Mouse (Mus musculus): Measurements from ENCODE around the gene Olfr1029.
"Not testable (repeated sequence)": the region's sequence is repeated elsewhere in the genome, so short reads cannot be mapped to it uniquely, and the experiment has no call there.

The Olfr1029 gene

DNA sequence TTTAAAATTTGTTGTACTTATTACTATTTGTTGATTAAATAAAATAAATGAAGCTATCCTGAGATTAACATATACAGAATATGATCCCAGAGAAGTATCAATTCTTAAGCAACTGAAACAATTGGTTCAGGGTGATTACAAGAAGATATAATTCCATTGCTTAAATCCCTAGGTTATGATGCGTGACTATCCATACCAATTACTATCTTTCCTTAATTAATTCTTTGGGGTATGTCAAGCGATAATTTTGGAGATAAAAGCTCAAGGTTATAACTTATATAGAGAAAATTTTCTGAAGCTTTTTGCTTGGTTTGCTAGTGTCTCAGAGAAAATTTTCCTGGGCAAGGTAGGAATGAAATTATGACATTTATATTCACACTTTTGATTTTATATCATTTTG is at the start of gene Olfr1029:
Olfr1029 (plus strand) TSS at position 301 of the 400 bp plus-strand sequence.
- DNase-seq (ENCODE audit: low read depth in 1 of 2, low spot score in 2 of 2), result no peak

DNA sequence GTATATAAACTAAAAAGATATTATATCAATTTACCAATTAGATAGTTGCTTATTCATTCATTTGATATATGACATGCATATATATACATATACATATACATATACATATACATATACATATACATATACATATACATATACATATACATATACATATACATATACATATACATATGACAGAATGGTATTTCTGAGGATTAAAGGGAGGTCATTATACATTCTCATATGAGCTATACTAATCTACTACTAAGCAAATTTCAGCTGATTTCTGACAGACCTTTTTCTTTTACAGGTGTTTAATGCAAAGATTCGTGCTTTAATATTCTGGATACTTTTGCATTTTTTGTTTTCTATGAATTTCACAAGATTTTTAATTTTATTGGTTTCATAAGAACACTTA is 23.6 kb upstream of the Olfr1029 start, which contains the start of gene Olfr1028:
Olfr1028 (plus strand) TSS at position 301 of the 400 bp plus-strand sequence.
- DNase-seq (ENCODE audit: low read depth in 1 of 2, low spot score in 2 of 2), result no peak

DNA sequence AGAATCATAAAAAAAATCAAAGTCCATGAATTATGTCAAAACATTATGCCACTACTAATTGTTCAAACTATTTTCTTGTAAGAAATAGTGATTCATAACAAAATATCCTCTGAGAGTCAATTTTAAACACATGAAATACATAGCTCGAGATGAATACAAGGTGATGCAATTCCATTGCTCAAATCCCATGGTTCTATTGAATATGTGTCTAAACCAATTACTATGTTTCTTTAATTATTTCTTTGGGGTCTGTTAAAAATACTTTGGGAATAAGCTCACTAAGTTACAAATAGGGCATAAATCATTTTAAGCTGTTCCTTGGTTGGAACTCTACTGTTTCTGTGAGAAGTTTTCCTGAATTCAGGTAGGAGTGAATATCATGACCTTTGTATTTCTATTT is 5.3 kb downstream of the Olfr1029 start, which contains the start of gene Olfr1030:
Olfr1030 (plus strand) TSS at position 301 of the 400 bp plus-strand sequence.
- no peak for DNase-seq (ENCODE audit: low read depth in 1 of 2, low spot score in 2 of 2)

DNA sequence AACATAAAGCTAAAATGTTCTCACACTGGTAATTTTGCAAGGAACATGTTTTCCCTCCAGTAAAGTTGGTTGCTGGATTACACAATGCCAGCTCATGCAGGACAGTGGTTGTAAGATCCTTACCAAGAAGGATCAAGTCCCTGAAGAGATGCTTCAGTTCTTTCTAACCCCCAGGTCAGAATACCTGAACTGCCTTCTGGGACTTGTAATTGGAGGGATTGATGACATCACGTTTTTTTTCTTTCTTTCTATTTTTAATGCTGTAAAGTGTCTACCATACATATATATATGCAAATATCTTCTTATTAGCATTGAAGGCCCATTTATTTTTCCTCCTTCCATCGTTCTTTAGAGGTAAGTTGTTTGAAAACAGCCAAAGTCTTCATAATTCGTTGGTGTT is 16.3 kb downstream of the Olfr1029 start, which contains the start of gene Olfr1031:
Olfr1031 (plus strand) TSS at position 301 of the 400 bp plus-strand sequence.
- DNase-seq (ENCODE audit: low read depth in 1 of 2, low spot score in 2 of 2), result no peak

DNA sequence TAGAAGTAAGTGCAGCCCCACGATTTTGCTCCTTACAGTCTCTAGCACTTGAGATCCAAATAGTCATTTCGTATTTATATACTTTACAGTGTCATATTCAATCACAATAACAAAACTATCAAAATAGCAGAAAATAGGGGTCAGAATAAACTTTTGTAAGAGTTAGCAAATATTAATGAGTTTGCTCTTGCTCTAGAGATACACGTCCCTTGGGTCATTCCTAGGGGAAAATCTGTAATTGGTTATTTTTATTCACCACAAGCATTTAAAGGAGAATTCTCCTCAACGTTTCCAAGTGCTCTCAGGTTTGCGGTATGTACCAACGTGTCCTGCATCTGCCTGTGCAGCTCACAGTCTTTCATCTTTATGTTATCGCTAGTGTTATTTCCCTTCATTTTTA is 31.5 kb downstream of the Olfr1029 start, which contains the start of gene Olfr1032:
Olfr1032 (plus strand) TSS at position 301 of the 400 bp plus-strand sequence.
- no peak for DNase-seq (ENCODE audit: low read depth in 1 of 2, low spot score in 2 of 2)

DNA sequence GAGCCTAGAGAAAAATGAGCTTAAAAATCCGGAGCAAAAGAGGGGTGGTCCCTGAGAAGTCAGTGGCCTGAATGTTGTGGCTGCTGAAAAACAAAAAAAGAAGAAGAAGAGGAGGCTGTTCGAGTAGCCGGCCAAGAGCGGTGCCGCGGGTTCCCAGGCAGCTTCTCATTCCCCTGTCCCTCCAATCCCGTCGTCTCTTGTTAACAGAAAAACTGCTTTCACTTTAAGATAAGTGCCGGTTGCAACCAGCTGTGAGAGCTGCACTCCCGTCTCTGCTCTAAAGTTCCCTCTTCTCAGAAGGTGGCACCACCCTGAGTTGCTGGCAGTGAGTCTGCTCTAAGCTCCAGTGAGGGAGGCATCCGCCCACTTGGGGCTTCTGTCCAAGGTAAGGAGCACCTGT is 46.7 kb downstream of the Olfr1029 start, which contains the start of gene Olfr1033:
Olfr1033 (plus strand) TSS at position 228 of the 400 bp plus-strand sequence.
- DNase-seq (ENCODE audit: low read depth in 1 of 2, low spot score in 2 of 2), result not testable (repeated sequence)

DNA sequence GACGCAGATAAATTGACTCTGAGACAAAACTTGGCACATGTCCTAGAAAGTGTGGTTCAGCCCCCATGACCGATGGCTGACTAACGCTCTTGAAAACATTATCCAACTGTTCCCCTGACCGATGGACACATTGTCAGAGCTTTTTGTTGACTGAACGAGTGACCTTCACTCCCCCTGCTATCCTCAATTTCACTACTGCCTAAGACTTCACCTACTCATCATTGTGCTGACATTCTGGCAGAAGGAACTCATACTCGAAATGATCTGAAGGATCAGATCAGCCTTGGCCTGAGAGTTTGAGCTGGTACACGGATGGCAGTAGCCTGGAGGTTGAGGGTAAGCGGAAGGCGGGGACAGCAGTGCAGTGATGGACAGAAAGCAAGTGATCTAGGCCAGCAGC is 47.8 kb downstream of the Olfr1029 start:
- DNase-seq (ENCODE audit: low read depth in 1 of 2, low spot score in 2 of 2), result not testable (repeated sequence)

Data from monocyte, adult 2 months (primary cell).